Mouse (Mus musculus): ENCODE measurements around the gene Nf1.
"Not testable (repeated sequence)": the region's sequence is repeated elsewhere in the genome, so short reads cannot be mapped to it uniquely, and the experiment has no call there.

Gene Nf1

GRCm38 (mm10) chr11:79339234-79339807, at the start of gene Nf1:
Gene Nf1, plus strand, starts transcription at chr11:79339693.
- peak; percentile 89 for DNase-seq (ENCODE audit: low spot score)

- no peak for DNase-seq (ENCODE audit: low spot score)
Observed at GRCm38 (mm10) chr11:79290473-79290872, 49.0 kb upstream of the Nf1 start.

GRCm38 (mm10) chr11:79291651-79292050, 47.8 kb upstream of the Nf1 start:
- no peak for DNase-seq (ENCODE audit: low spot score)

- no peak for DNase-seq (ENCODE audit: low spot score)
Observed at GRCm38 (mm10) chr11:79292130-79292529, 47.4 kb upstream of the Nf1 start.

GRCm38 (mm10) chr11:79293025-79293424, 46.5 kb upstream of the Nf1 start:
- DNase-seq (ENCODE audit: low spot score), result no peak

- no peak for DNase-seq (ENCODE audit: low spot score)
Observed at GRCm38 (mm10) chr11:79293971-79294370, 45.5 kb upstream of the Nf1 start.

GRCm38 (mm10) chr11:79296167-79296566, 43.3 kb upstream of the Nf1 start:
- DNase-seq (ENCODE audit: low spot score), result peak; percentile 55

- no peak for DNase-seq (ENCODE audit: low spot score)
Observed at GRCm38 (mm10) chr11:79296856-79297491, 42.5 kb upstream of the Nf1 start, which contains the start of gene Gm9964. Gene Gm9964, minus strand, starts transcription at chr11:79296906.

GRCm38 (mm10) chr11:79299719-79300431, 39.6 kb upstream of the Nf1 start:
- no peak for DNase-seq (ENCODE audit: low spot score)

GRCm38 (mm10) chr11:79303109-79303508, 36.4 kb upstream of the Nf1 start:
- DNase-seq (ENCODE audit: low spot score), result no peak

GRCm38 (mm10) chr11:79304245-79304644, 35.2 kb upstream of the Nf1 start:
- not testable (repeated sequence) for DNase-seq (ENCODE audit: low spot score)

- DNase-seq (ENCODE audit: low spot score), result no peak
Observed at GRCm38 (mm10) chr11:79305697-79306340, 33.7 kb upstream of the Nf1 start.

- DNase-seq (ENCODE audit: low spot score), result no peak
Observed at GRCm38 (mm10) chr11:79306510-79306909, 33.0 kb upstream of the Nf1 start.

GRCm38 (mm10) chr11:79306996-79307395, 32.5 kb upstream of the Nf1 start:
- no peak for DNase-seq (ENCODE audit: low spot score)

- DNase-seq (ENCODE audit: low spot score), result no peak
Observed at GRCm38 (mm10) chr11:79307560-79308200, 31.8 kb upstream of the Nf1 start.

- DNase-seq (ENCODE audit: low spot score), result no peak
Observed at GRCm38 (mm10) chr11:79310467-79310866, 29.0 kb upstream of the Nf1 start.

- no peak for DNase-seq (ENCODE audit: low spot score)
Observed at GRCm38 (mm10) chr11:79316807-79317345, 22.6 kb upstream of the Nf1 start.

- DNase-seq (ENCODE audit: low spot score), result no peak
Observed at GRCm38 (mm10) chr11:79319807-79320206, 19.7 kb upstream of the Nf1 start.

GRCm38 (mm10) chr11:79323985-79324685, 15.4 kb upstream of the Nf1 start:
- no peak for DNase-seq (ENCODE audit: low spot score)

GRCm38 (mm10) chr11:79325663-79326062, 13.8 kb upstream of the Nf1 start:
- DNase-seq (ENCODE audit: low spot score), result no peak

GRCm38 (mm10) chr11:79327106-79327505, 12.4 kb upstream of the Nf1 start:
- DNase-seq (ENCODE audit: low spot score), result no peak

All from c-Kit-positive CD71-positive TER-119-positive erythroid progenitor cells, embryonic 14.5 days (primary cell).